Mouse (Mus musculus) olfactory bulb, adult 2 months (tissue): ENCODE data around the gene Brsk2. TPM values are rescaled to one million over a fixed set of nuclear protein-coding genes. Genes with fewer than 3 reads are reported as not detected.

Experiments used
- H3K27ac ChIP-seq: fragments of 200-500 bp; 2 replicates; pipeline ENCODE4 v1.5.1; 2012; ENCODE audit warnings: low read depth, low read length; ENCODE audit not compliant: insufficient read depth
- H3K4me1 ChIP-seq: fragments of 200-500 bp; 2 replicates; pipeline ENCODE4 v1.6.1; 2012; ENCODE audit warnings: low read length; ENCODE audit not compliant: control insufficient read depth, insufficient read depth
- H3K4me3 ChIP-seq: fragments of 200-500 bp; 2 replicates; pipeline ENCODE4 v1.5.1; 2012; ENCODE audit warnings: mild to moderate bottlenecking, low read depth, low read length, moderate library complexity; ENCODE audit not compliant: insufficient read depth
- CTCF ChIP-seq: fragments of 200-500 bp; IDR thresholded peaks from 2 replicates; pipeline ENCODE4 v1.5.1; 2012; ENCODE audit warnings: low read depth, mild to moderate bottlenecking, low read length, moderate library complexity; ENCODE audit not compliant: insufficient read depth
- POLR2A ChIP-seq: fragments of 200-500 bp; IDR thresholded peaks from 2 replicates; pipeline ENCODE4 v1.6.1; 2012; ENCODE audit warnings: mild to moderate bottlenecking, low read depth, low read length, moderate library complexity; ENCODE audit not compliant: insufficient read depth
- WGBS: fragments of 180-500 bp; shearing (Covaris S2); methylation state at CpG from one replicate; pipeline ENCODE4 v1.1.7; 2018; 5-methylcytosine and 5-hydroxymethylcytosine counted together
- polyA plus RNA-seq: library from polyadenylated mRNA; stranded (reverse); fragments of >200 nt; gene quantifications from 2 replicates; pipeline ENCODE4 v1.2.4, GENCODE M21; 2012; ENCODE audit warnings: low replicate concordance; ENCODE audit not compliant: missing spikeins, insufficient read depth, insufficient read length

Gene Brsk2
- polyA plus RNA-seq, 1 experiment = not detected

DNA sequence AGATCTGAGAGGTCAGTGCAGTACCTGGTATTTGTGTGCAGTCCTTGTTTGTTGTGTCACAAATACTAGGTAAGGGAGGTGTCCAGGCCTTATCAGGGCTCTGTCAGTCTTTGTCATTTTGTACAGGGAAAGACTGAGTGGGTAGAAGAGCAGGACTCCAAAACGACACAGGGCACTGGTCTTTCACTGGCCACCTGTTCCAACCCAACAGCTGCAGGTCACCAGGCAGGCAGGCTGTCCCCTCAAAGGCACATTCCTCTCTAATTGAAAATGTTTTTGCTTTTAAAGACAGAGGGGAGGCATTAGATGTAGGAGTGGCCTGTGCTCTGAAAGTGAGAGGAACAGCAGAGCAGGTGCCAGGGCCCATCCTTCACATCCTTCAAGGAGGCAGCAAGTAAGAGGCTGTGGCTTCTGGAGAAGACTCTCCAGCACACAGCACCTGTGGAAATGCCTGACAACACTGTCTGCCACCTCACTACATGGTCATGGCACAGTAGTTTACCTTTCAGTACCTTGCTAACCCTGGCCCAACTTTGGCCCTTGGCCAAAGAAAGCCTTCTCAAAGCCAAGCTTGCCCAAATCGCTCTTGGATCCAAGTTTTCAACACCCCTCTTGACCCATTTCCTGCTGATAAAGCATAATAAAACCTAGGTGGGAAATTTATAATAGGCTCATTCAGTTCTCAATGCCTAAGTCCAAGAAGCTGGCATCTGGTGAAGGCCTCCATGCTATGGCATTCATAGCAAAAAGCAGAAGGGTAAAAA lies 85.7 kb downstream of the Brsk2 start:
- 67% methylated on average over 2 of the region's 2 CpGs for WGBS
- no peak overlapping the region for H3K27ac ChIP-seq
- TF ChIP-seq CTCF = no peak
- no peak for TF ChIP-seq POLR2A

DNA sequence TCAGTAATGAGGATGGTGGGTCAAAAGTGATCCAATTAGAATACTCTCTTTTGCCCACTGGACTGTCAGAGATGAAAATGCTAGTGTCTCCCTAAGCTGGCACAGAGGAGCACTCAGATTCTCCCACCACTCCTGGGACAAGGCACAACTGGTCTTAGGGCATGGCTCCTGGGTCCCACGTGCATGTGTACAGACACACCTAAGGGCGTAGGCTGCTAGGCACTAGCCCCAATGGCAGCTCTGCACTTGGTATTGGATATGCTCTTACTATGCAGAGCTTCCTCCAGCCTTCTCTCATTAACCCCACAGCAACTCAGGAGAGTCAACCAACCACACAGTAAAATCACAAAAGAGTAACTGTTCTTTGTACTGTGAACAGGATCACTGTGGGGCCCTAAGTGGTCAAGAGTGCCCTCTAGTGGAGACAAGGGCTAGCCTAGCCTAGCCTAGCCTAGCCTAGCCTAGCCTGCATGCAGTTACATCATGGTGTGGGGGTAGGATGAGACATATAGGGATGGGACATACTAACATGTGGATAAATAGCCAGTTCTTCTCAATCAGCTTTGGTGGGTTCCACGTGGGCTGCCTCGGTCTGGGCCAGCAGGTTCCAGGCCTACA lies 88.1 kb downstream of the Brsk2 start:
- TF ChIP-seq CTCF (no peak), POLR2A (no peak)
- peaks cover 7% of the 10 kb centered on the region for H3K4me1 ChIP-seq
- WGBS = 89% methylated on average over 4 of the region's 4 CpGs
- no peak overlapping the region for H3K27ac ChIP-seq
- no peak overlapping the region for H3K4me3 ChIP-seq

More for the DNA sequence above, 85.7 kb downstream of the Brsk2 start:
- Histone ChIP-seq H3K4me1 (peaks cover 7% of the 10 kb centered on the region), H3K4me3 (no peak overlapping the region)

DNA sequence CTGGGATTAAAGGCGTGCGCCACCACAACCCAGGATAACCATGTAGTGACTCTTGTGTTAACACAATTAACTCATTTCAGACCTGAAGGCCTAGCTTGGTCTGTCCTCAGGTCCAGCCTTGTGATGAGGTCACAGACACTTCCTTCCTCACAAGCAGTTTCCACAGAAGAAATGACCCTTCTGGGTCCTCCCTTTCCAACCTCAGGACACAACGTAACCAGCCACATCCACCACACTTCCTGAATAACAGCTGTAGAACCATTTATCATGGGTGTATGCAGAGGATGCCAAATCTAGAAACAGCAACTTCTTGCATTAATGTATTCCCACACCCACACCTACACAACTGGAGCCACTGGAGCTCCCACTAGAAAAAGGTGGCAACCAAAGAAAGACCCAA lies 91.2 kb downstream of the Brsk2 start:
- WGBS = 98% methylated on average over 3 of the region's 3 CpGs
- Histone ChIP-seq H3K27ac (no peak overlapping the region), H3K4me3 (no peak overlapping the region), H3K4me1 (no peaks in the 10 kb centered on the region)
- TF ChIP-seq POLR2A (no peak), CTCF (no peak)

DNA sequence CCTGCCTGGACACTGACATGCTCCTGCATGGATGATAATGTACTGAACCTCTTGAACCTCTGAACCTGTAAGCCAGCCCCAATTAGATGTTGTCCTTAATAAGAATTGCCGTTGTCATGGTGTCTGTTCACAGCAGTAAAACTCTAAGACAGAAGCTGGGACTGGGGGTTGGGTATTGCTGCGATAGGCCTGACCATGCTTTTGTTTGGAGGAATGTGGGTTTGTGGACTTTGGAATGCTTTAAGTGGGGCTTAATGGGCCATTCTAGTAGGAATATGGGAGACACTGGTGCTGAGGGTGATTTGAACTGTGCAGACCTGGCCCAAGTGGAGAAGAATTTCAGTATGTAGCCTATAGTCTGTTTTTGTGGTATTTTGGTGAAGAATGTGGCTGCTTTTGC lies 95.8 kb downstream of the Brsk2 start:
- no peak for TF ChIP-seq POLR2A
- no peak for TF ChIP-seq CTCF
- Histone ChIP-seq H3K4me1 (no peaks in the 10 kb centered on the region), H3K27ac (no peak overlapping the region), H3K4me3 (no peak overlapping the region)
- 72% methylated on average over 2 of the region's 2 CpGs for WGBS

DNA sequence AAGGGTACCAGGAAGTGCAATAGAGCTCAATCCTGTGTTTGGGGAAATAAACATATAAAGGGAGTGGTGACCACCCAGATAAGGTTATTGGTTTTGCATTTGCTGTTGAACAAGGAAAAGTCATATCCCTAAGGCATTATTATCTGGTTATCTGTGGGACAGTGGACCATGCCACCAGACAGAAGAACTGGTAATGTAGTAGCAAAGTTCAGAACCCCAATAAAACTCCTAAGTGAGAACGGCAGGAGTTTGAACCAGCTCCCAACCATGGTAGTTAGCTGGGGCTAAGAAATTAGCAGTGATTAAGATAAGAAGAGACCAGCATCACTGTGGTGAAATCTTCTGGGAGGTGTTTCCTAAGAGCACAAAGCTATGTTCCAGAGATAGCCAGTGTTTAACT lies 96.4 kb downstream of the Brsk2 start:
- H3K4me3 ChIP-seq = no peak overlapping the region
- no peak overlapping the region for H3K27ac ChIP-seq
- 98% methylated on average over 1 of the region's 1 CpGs for WGBS
- H3K4me1 ChIP-seq = no peaks in the 10 kb centered on the region
- TF ChIP-seq POLR2A (no peak), CTCF (no peak)

DNA sequence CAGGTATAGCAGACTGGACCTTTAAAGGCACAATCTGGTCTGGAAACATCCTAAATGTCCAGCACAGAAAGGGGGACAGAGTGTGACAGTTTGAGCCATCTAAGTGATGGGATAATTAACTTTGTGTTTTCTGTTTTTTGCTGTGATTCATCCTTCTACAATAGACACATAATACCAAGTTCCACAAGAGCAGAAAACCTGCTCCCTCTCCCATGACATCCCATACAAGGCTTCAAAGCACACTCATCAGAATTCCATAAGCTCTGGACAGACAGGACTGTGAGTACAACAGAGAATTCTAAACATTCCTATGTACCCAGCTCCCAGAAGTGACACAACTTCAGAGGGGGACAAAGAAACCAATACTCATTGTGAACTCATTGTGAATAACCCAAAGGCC lies 101.0 kb downstream of the Brsk2 start:
- H3K4me3 ChIP-seq = no peak overlapping the region
- H3K4me1 ChIP-seq = no peaks in the 10 kb centered on the region
- TF ChIP-seq POLR2A (no peak), CTCF (no peak)
- H3K27ac ChIP-seq = no peak overlapping the region

Other genes with a start within 250 kb of the Brsk2 start
- gene Muc5ac, start 160.8 kb upstream of the Brsk2 start, polyA plus RNA-seq = not detected in 2 replicates
- not detected in 2 replicates for gene Muc5b, start 110.7 kb upstream of the Brsk2 start, polyA plus RNA-seq
- gene Tollip, start 31.2 kb upstream of the Brsk2 start, polyA plus RNA-seq = not detected in 2 replicates
- not detected in 2 replicates for gene Mob2, start 111.3 kb downstream of the Brsk2 start, polyA plus RNA-seq
- gene Dusp8, start 146.1 kb downstream of the Brsk2 start, polyA plus RNA-seq = not detected in 2 replicates
- not detected in 2 replicates for gene Gm45618, start 171.0 kb downstream of the Brsk2 start, polyA plus RNA-seq
- gene Gm39115, start 186.3 kb downstream of the Brsk2 start, polyA plus RNA-seq = not detected in 2 replicates
- gene Gm45337, start 194.9 kb downstream of the Brsk2 start, polyA plus RNA-seq = not detected in 2 replicates
- gene Gm29735, start 207.4 kb downstream of the Brsk2 start, polyA plus RNA-seq = not detected in 2 replicates
- gene Gm4553, start 216.0 kb downstream of the Brsk2 start, polyA plus RNA-seq = not detected in 2 replicates
- not detected in 2 replicates for gene Krtap5-2, start 226.3 kb downstream of the Brsk2 start, polyA plus RNA-seq
- gene Gm10153, start 240.6 kb downstream of the Brsk2 start, polyA plus RNA-seq = not detected in 2 replicates